19 mouse cellular contexts compared by ENCODE assay signal in the genomic region with DNA sequence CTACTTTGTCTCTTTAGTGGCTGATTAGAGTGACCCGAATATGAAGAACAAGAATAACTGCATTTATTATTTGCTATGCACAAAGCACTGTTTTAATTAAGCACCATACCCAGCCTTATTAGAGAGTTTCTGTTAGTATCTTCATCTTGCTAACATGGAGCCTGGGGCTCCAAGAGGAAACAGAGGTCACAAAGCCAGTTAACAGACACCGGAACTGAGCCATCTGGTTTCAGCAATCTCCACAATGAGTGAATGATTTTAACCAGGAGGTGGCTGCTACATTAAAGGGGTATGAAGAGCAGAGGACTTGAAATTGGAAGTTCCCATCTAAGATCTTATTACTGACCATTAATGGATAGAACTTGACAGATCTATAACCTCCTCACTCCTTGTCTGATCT.
"Had no signal": no experiment of that assay in that cellular context is flagged by ENCODE, and none has a peak within 500 bp of the region (broad histone marks: within the 10 kb centered on the region; RNA-seq: fewer than 3 reads in every experiment).

No protein-coding gene starts in this region.

- H3K4me2 ChIP-seq: limb, embryonic 13.5 days; liver, embryonic 13.5 days; lung, embryonic 14.5 days; midbrain, embryonic 12.5 days; midbrain, embryonic 15.5 days; neural tube, embryonic 12.5 days; neural tube, embryonic 15.5 days; stomach, embryonic 15.5 days had no signal

- H3K9me3 ChIP-seq: limb, embryonic 10.5 days; limb, embryonic 13.5 days; liver, embryonic 13.5 days; midbrain, embryonic 12.5 days; midbrain, embryonic 15.5 days; neural tube, embryonic 12.5 days; neural tube, embryonic 15.5 days; stomach, embryonic 15.5 days had no signal

- H3K27ac ChIP-seq: kidney, postnatal 0 days; limb, embryonic 10.5 days; limb, embryonic 13.5 days; liver, embryonic 13.5 days; macrophage; midbrain, embryonic 12.5 days; neural tube, embryonic 12.5 days; neural tube, embryonic 15.5 days; stomach, embryonic 15.5 days had no signal

- H3K4me3 ChIP-seq: limb, embryonic 10.5 days; limb, embryonic 13.5 days; liver, embryonic 13.5 days; midbrain, embryonic 12.5 days; midbrain, embryonic 15.5 days; neural tube, embryonic 12.5 days; neural tube, embryonic 15.5 days; stomach, embryonic 15.5 days had no signal

- H3K36me3 ChIP-seq: limb, embryonic 10.5 days; limb, embryonic 13.5 days; liver, embryonic 13.5 days; midbrain, embryonic 12.5 days; midbrain, embryonic 15.5 days; neural tube, embryonic 12.5 days; neural tube, embryonic 15.5 days; stomach, embryonic 15.5 days had no signal

- DNase-seq: kidney, adult 2 months; liver; liver, embryonic 13.5 days; lung, embryonic 14.5 days; right cerebral cortex, adult 18-20 months; right cerebral cortex, postnatal 14 days; spleen, adult 18-20 months; thymus, postnatal 25 days had no signal

- H3K9ac ChIP-seq: limb, embryonic 13.5 days; liver, embryonic 13.5 days; lung, embryonic 14.5 days; midbrain, embryonic 12.5 days; midbrain, embryonic 15.5 days; neural tube, embryonic 12.5 days; neural tube, embryonic 15.5 days; stomach, embryonic 15.5 days had no signal

- ATAC-seq: intestine, postnatal 0 days; lung, postnatal 0 days; midbrain, embryonic 15.5 days had no signal

- H3K27me3 ChIP-seq: limb, embryonic 13.5 days; liver, embryonic 13.5 days; midbrain, embryonic 12.5 days; midbrain, embryonic 15.5 days; neural tube, embryonic 12.5 days; neural tube, embryonic 15.5 days; stomach, embryonic 15.5 days had no signal
